Mouse (Mus musculus) lung, postnatal 0 days (tissue): ENCODE measurements around the gene Zmat5. TPM values are rescaled to one million over a fixed set of nuclear protein-coding genes. Genes with fewer than 3 reads are reported as not detected.

Experiments
- ATAC-seq: fragments of 200-750 bp; cut with Nextera tagmentation; 2 replicates; pipeline ENCODE4 v1.8.0; 2017; ENCODE audit warnings: moderate library complexity
- DNase-seq: peaks from one replicate; pipeline ENCODE4 v3.0.0-alpha.2; 2016; ENCODE audit warnings: low spot score
- H3K27ac ChIP-seq: fragments of 300-500 bp; sonication (generic); 2 replicates; pipeline ENCODE4 v1.5.1; 2014; ENCODE audit warnings: antibody characterized with exemption, mild to moderate bottlenecking, low read length, mixed read lengths
- H3K27me3 ChIP-seq: fragments of 300-500 bp; sonication (generic); replicated peaks from 2 replicates; pipeline ENCODE4 v1.6.1; 2014; ENCODE audit warnings: low read length, mixed read lengths; ENCODE audit not compliant: insufficient read depth
- H3K36me3 ChIP-seq: fragments of 300-500 bp; sonication (generic); 2 replicates; pipeline ENCODE4 v1.6.1; 2014; ENCODE audit warnings: low read length, mixed read lengths; ENCODE audit not compliant: insufficient read depth
- H3K4me1 ChIP-seq: fragments of 300-500 bp; sonication (generic); 2 replicates; pipeline ENCODE4 v1.6.1; 2014; ENCODE audit warnings: antibody characterized with exemption, low read depth, low read length, mixed read lengths; ENCODE audit not compliant: insufficient read depth
- H3K4me2 ChIP-seq: fragments of 300-500 bp; sonication (generic); replicated peaks from 2 replicates; pipeline ENCODE4 v1.6.1; 2014; ENCODE audit warnings: low read depth, mild to moderate bottlenecking, low read length, moderate library complexity, mixed read lengths
- H3K4me3 ChIP-seq: fragments of 300-500 bp; sonication (generic); 2 replicates; pipeline ENCODE4 v1.5.1; 2014; ENCODE audit warnings: low read depth, low read length
- H3K9ac ChIP-seq: fragments of 300-500 bp; sonication (generic); replicated peaks from 2 replicates; pipeline ENCODE4 v1.6.1; 2014; ENCODE audit warnings: low read depth, mild to moderate bottlenecking
- H3K9me3 ChIP-seq: fragments of 300-500 bp; sonication (generic); 2 replicates; pipeline ENCODE4 v1.6.1; 2016; ENCODE audit warnings: low read length, mixed read lengths
- CTCF ChIP-seq: IDR thresholded peaks from 2 replicates; pipeline ENCODE4 v1.5.1; 2016; ENCODE audit warnings: antibody characterized with exemption, mild to moderate bottlenecking
- EP300 ChIP-seq: IDR thresholded peaks from 2 replicates; pipeline ENCODE4 v1.6.1; 2016; ENCODE audit warnings: antibody characterized with exemption, mild to moderate bottlenecking, control low read depth
- WGBS: fragments of 180-500 bp; shearing (Covaris S2); extraction: QIAGEN DNeasy Blood & Tissue Kit; methylation state at CpG from one replicate; pipeline ENCODE4 v1.1.7; 2014; 5-methylcytosine and 5-hydroxymethylcytosine counted together
- polyA plus RNA-seq: library from polyadenylated mRNA; unstranded; fragments of >200 nt; fragmentation: Nextera tagmentation; extraction: Ambion mirVana; gene quantifications from 2 replicates; pipeline ENCODE4 v1.2.1, GENCODE M21; 2015

Zmat5 gene
- polyA plus RNA-seq, 1 experiment from 2014 or later = 63.7 TPM

DNA sequence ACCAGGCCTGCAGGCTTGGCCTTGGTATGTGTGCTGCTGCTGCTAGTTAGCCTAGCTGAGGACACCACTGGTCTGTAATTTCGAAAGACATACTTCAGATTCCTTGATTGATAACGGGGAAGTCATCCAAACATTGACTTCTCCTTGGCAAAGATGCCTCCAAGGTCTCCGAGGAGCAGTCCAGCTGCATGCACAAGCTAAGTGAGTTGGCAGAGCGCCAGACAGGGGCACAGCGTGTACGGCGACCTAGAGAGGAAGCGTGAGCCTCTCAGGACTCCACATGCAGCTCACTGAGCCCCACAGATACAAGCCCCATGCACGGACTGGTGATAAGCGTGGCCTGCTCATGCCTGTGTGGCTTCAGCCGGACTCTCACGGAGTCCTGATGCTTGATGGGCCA lies 25.1 kb downstream of the Zmat5 start:
- H3K9ac ChIP-seq = no peak overlapping the region
- no peak overlapping the region for H3K4me2 ChIP-seq
- no peak for TF ChIP-seq EP300
- H3K9me3 ChIP-seq = no peaks in the 10 kb centered on the region
- H3K4me3 ChIP-seq = no peak overlapping the region
- H3K27ac ChIP-seq = no peak overlapping the region
- no peaks in the 10 kb centered on the region; the same call in 1 of the 2 replicates for H3K4me1 ChIP-seq
- 13% methylated on average over 12 of the region's 12 CpGs for WGBS
- H3K27me3 ChIP-seq = no peaks in the 10 kb centered on the region
- no peaks in the 10 kb centered on the region; the same call in 1 of the 2 replicates for H3K36me3 ChIP-seq
- DNase-seq = peak; percentile 58
- peak; percentile 63 for ATAC-seq

GRCm38 (mm10) chr11:4730096-4730495 lies 25.6 kb downstream of the Zmat5 start:
- Histone ChIP-seq H3K27me3 (no peaks in the 10 kb centered on the region), H3K4me1 (no peaks in the 10 kb centered on the region; the same call in 1 of the 2 replicates), H3K4me3 (no peak overlapping the region), H3K36me3 (no peaks in the 10 kb centered on the region; the same call in 1 of the 2 replicates), H3K27ac (no peak overlapping the region), H3K9ac (no peak overlapping the region), H3K9me3 (no peaks in the 10 kb centered on the region), H3K4me2 (no peak overlapping the region)
- ATAC-seq = peak; percentile 88
- WGBS = 59% methylated on average over 6 of the region's 6 CpGs
- TF ChIP-seq CTCF = no peak
- TF ChIP-seq EP300 = no peak
- DNase-seq = peak; percentile 66

GRCm38 (mm10) chr11:4730913-4731312 lies 26.4 kb downstream of the Zmat5 start:
- ATAC-seq (no peak), DNase-seq (no peak)
- Histone ChIP-seq H3K36me3 (no peaks in the 10 kb centered on the region; the same call in 1 of the 2 replicates), H3K27ac (no peak overlapping the region), H3K9ac (no peak overlapping the region), H3K4me1 (no peaks in the 10 kb centered on the region; the same call in 1 of the 2 replicates), H3K4me3 (no peak overlapping the region), H3K27me3 (no peaks in the 10 kb centered on the region), H3K9me3 (no peaks in the 10 kb centered on the region), H3K4me2 (no peak overlapping the region)
- no peak for TF ChIP-seq EP300
- no peak for TF ChIP-seq CTCF
- WGBS = 75% methylated on average over 5 of the region's 5 CpGs

- no peak for ATAC-seq
- Histone ChIP-seq H3K4me3 (no peak overlapping the region), H3K27me3 (no peaks in the 10 kb centered on the region), H3K4me1 (no peaks in the 10 kb centered on the region; the same call in 1 of the 2 replicates), H3K36me3 (no peaks in the 10 kb centered on the region; the same call in 1 of the 2 replicates), H3K9me3 (no peaks in the 10 kb centered on the region), H3K4me2 (no peak overlapping the region), H3K27ac (no peak overlapping the region), H3K9ac (no peak overlapping the region)
- 78% methylated on average over 6 of the region's 7 CpGs for WGBS
- TF ChIP-seq CTCF = no peak
- TF ChIP-seq EP300 = no peak
- no peak for DNase-seq
Observed at GRCm38 (mm10) chr11:4731781-4732180, 27.3 kb downstream of the Zmat5 start.

- DNase-seq (no peak), ATAC-seq (no peak)
- Histone ChIP-seq H3K9ac (no peak overlapping the region), H3K4me1 (no peaks in the 10 kb centered on the region; the same call in 1 of the 2 replicates), H3K9me3 (no peaks in the 10 kb centered on the region), H3K27me3 (no peaks in the 10 kb centered on the region), H3K27ac (no peak overlapping the region), H3K4me3 (no peak overlapping the region), H3K36me3 (no peaks in the 10 kb centered on the region; the same call in 1 of the 2 replicates), H3K4me2 (no peak overlapping the region)
- peak; percentile 30; the same call in 1 of the 2 replicates for TF ChIP-seq CTCF
- TF ChIP-seq EP300 = no peak
- WGBS = 35% methylated on average over 12 of the region's 12 CpGs
Observed at GRCm38 (mm10) chr11:4734179-4734578, 29.7 kb downstream of the Zmat5 start.

- Histone ChIP-seq H3K27ac (no peak overlapping the region), H3K36me3 (no peaks in the 10 kb centered on the region; the same call in 1 of the 2 replicates), H3K9me3 (no peaks in the 10 kb centered on the region), H3K4me2 (no peak overlapping the region), H3K4me1 (no peaks in the 10 kb centered on the region), H3K9ac (no peak overlapping the region), H3K4me3 (no peak overlapping the region), H3K27me3 (no peaks in the 10 kb centered on the region)
- ATAC-seq (no peak), DNase-seq (no peak)
- 61% methylated on average over 6 of the region's 6 CpGs for WGBS
- no peak for TF ChIP-seq EP300
- peak; percentile 26 for TF ChIP-seq CTCF
Observed at GRCm38 (mm10) chr11:4736355-4736754, 31.9 kb downstream of the Zmat5 start.

DNA sequence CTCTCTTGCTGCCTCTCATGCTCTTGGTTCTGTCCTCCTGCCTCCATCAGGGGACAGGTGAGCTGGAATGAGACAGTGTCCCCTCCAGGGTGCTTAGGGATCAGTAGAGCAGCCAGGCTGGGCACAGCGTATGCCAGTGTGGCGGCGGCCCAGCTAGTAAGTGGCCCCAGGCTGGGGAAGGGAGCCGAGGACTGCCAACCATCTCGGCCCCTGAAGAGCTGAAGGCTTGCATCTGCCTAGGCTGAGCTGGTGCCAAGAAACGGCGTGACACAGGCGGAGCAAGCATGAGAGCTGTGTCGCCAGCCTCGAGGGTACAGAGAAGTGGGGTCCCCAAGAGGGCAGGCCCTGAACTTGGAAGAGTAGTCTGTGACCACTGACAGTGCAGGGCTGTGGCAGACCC lies 33.2 kb downstream of the Zmat5 start:
- Histone ChIP-seq H3K9me3 (no peaks in the 10 kb centered on the region), H3K36me3 (no peaks in the 10 kb centered on the region), H3K4me2 (no peak overlapping the region), H3K27me3 (no peaks in the 10 kb centered on the region), H3K4me1 (no peaks in the 10 kb centered on the region), H3K9ac (no peak overlapping the region), H3K4me3 (no peak overlapping the region), H3K27ac (no peak overlapping the region)
- DNase-seq = no peak
- ATAC-seq = no peak
- TF ChIP-seq CTCF (no peak), EP300 (no peak)
- WGBS = 79% methylated on average over 10 of the region's 10 CpGs
